ENCODE assay signal across 14 mouse cellular contexts in genomic region chr11:96666924-96667323, GRCm38 (mm10).
DNase-seq lines count a peak whose midpoint lies in the region; ATAC-seq and TF ChIP-seq lines count a peak whose summit lies in the region.
"Had no signal": no experiment of that assay in that cellular context is flagged by ENCODE, and none has a peak within 500 bp of the region (broad histone marks: within the 10 kb centered on the region; RNA-seq: fewer than 3 reads in every experiment).

No protein-coding gene starts in this region.

- no peak for ATAC-seq in kidney, postnatal 0 days (replicated peaks; ENCODE audit: low FRiP score, low read depth)
- no peak for ATAC-seq in intestine, embryonic 15.5 days
- ATAC-seq: intestine, embryonic 16.5 days had no signal

- no peak overlapping the region for H3K9ac ChIP-seq in kidney, postnatal 0 days (ENCODE audit: low read depth, low read length)
- H3K9ac ChIP-seq in intestine, embryonic 15.5 days = no peak overlapping the region
- H3K9ac ChIP-seq: limb, embryonic 12.5 days; midbrain, embryonic 12.5 days had no signal

- H3K9me3 ChIP-seq in kidney, postnatal 0 days (replicated peaks; ENCODE audit: low read length) = no peaks in the 10 kb centered on the region
- no peaks in the 10 kb centered on the region for H3K9me3 ChIP-seq in intestine, embryonic 15.5 days
- H3K9me3 ChIP-seq: forebrain, embryonic 10.5 days; limb, embryonic 12.5 days; midbrain, embryonic 12.5 days had no signal

- H3K4me1 ChIP-seq in kidney, postnatal 0 days (replicated peaks; ENCODE audit: insufficient read depth, low read length) = no peaks in the 10 kb centered on the region
- peaks cover 5% of the 10 kb centered on the region; the same call in 1 of the 2 replicates for H3K4me1 ChIP-seq in spleen, adult 2 months (ENCODE audit: control insufficient read depth, insufficient read depth, insufficient read length)
- no peaks in the 10 kb centered on the region for H3K4me1 ChIP-seq in intestine, embryonic 15.5 days (replicated peaks)
- H3K4me1 ChIP-seq: forebrain, embryonic 10.5 days; limb, embryonic 12.5 days; midbrain, embryonic 12.5 days had no signal

- no peak overlapping the region for H3K4me3 ChIP-seq in kidney, postnatal 0 days (replicated peaks; ENCODE audit: low read depth, low read length)
- no peak overlapping the region for H3K4me3 ChIP-seq in spleen, adult 2 months (ENCODE audit: extremely low read depth, insufficient read depth, insufficient read length)
- H3K4me3 ChIP-seq in intestine, embryonic 15.5 days (replicated peaks) = no peak overlapping the region
- H3K4me3 ChIP-seq: forebrain, embryonic 10.5 days; limb, embryonic 12.5 days; midbrain, embryonic 12.5 days had no signal

- no peak for TF ChIP-seq POLR2A in spleen, adult 2 months (IDR thresholded peaks at IDR 0.05; ENCODE audit: low read depth, low read length)

- DNase-seq in adrenal gland, adult 2 months = peak; percentile 5
- DNase-seq in adrenal gland, adult 18-20 months (ENCODE audit: low spot score in 2 of 2) = no peak
- peak; percentile 69 for DNase-seq in WW6 (ENCODE audit: low read depth, low spot score)
- no peak for DNase-seq in kidney, postnatal 0 days (ENCODE audit: low spot score)
- DNase-seq in spleen, adult 2 months (ENCODE audit: low read depth in 1 of 2, low spot score in 2 of 2) = peak; percentile 28 to 45
- no peak for DNase-seq in cerebellum, adult 11 months
- no peak for DNase-seq in right cerebral cortex, postnatal 4 days
- DNase-seq: adrenal gland, adult 8-10 months; cerebellum, adult 9-10 months had no signal

- no peak overlapping the region for H3K27ac ChIP-seq in kidney, postnatal 0 days
- H3K27ac ChIP-seq in spleen, adult 2 months (ENCODE audit: insufficient read depth, low read length) = peak overlapping the region; percentile 45
- no peak overlapping the region for H3K27ac ChIP-seq in intestine, embryonic 15.5 days
- H3K27ac ChIP-seq: forebrain, embryonic 10.5 days; limb, embryonic 12.5 days; midbrain, embryonic 12.5 days had no signal

- 0 out of 2 replicates have a peak, but pooled peaks have one; percentile 33 for TF ChIP-seq CTCF in kidney, postnatal 0 days (IDR thresholded peaks at IDR 0.05; ENCODE audit: low read depth)
- TF ChIP-seq CTCF in spleen, adult 2 months (IDR thresholded peaks at IDR 0.05; ENCODE audit: extremely low read depth, insufficient read depth, insufficient read length, insufficient replicate concordance) = no peak

- H3K4me2 ChIP-seq in kidney, postnatal 0 days (ENCODE audit: low read length) = no peak overlapping the region
- H3K4me2 ChIP-seq in intestine, embryonic 15.5 days (replicated peaks) = no peak overlapping the region
- H3K4me2 ChIP-seq: limb, embryonic 12.5 days; midbrain, embryonic 12.5 days had no signal

- no peaks in the 10 kb centered on the region for H3K27me3 ChIP-seq in kidney, postnatal 0 days (ENCODE audit: insufficient read depth, low read length)
- H3K27me3 ChIP-seq in spleen, adult 2 months (ENCODE audit: control insufficient read depth, insufficient read depth, low read length) = no peaks in the 10 kb centered on the region
- 0 out of 2 replicates have a peak, but pooled peaks cover 4% of the 10 kb centered on the region for H3K27me3 ChIP-seq in intestine, embryonic 15.5 days (replicated peaks)
- H3K27me3 ChIP-seq: midbrain, embryonic 12.5 days had no signal

- H3K36me3 ChIP-seq in kidney, postnatal 0 days (ENCODE audit: insufficient read depth, low read length) = no peaks in the 10 kb centered on the region
- no peaks in the 10 kb centered on the region for H3K36me3 ChIP-seq in spleen, adult 2 months (ENCODE audit: control insufficient read depth, insufficient read depth, low read length)
- H3K36me3 ChIP-seq in intestine, embryonic 15.5 days = no peaks in the 10 kb centered on the region
- H3K36me3 ChIP-seq: forebrain, embryonic 10.5 days; limb, embryonic 12.5 days; midbrain, embryonic 12.5 days had no signal

- WGBS in kidney, postnatal 0 days = 70% methylated on average over 3 of the region's 3 CpGs
- 30% methylated on average over 3 of the region's 3 CpGs for WGBS in spleen, adult 2 months
- WGBS in intestine, embryonic 15.5 days = 72% methylated on average over 3 of the region's 3 CpGs

Comparison
In these comparisons a context has a peak if more than half of its experiments do, and no peak if none do; other contexts are left out.
1. DNase-seq: peak in adrenal gland, adult 2 months (single experiment), WW6 (single experiment) and spleen, adult 2 months (2 of 2); none in adrenal gland, adult 18-20 months (0 of 2), kidney, postnatal 0 days (single experiment), cerebellum, adult 11 months (single experiment) and right cerebral cortex, postnatal 4 days (single experiment).